Mouse (Mus musculus): ENCODE measurements around the gene Col15a1. TPM values are rescaled to one million over a fixed set of nuclear protein-coding genes. Genes with fewer than 3 reads are reported as not detected.

Gene Col15a1
- polyA plus RNA-seq, 1 experiment = 0.18 TPM

- Histone ChIP-seq H3K79me2 (ENCODE audit: control insufficient read depth, insufficient read depth) (no peaks in the 10 kb centered on the region), H3K4me2 (ENCODE audit: low read depth) (no peak overlapping the region), H3ac (ENCODE audit: control insufficient read depth, insufficient read length) (no peak overlapping the region), H3K27me3 (ENCODE audit: control insufficient read depth, insufficient read depth, insufficient read length) (no peaks in the 10 kb centered on the region), H3K4me3 (no peak overlapping the region), H3K36me3 (ENCODE audit: control insufficient read depth, insufficient read depth) (no peaks in the 10 kb centered on the region)
- TF ChIP-seq POLR2A (IDR thresholded peaks at IDR 0.05; ENCODE audit: insufficient read length, low read depth) = no peak
- no peak for TF ChIP-seq USF1 (IDR thresholded peaks at IDR 0.05; ENCODE audit: low read depth)
- TF ChIP-seq TCF12 (IDR thresholded peaks at IDR 0.05; ENCODE audit: insufficient read depth, poor library complexity, severe bottlenecking) = no peak
- no peak for TF ChIP-seq POLR2AphosphoS2 (IDR thresholded peaks at IDR 0.05; ENCODE audit: insufficient read length, low read depth)
- no peak for TF ChIP-seq MYOD1 (IDR thresholded peaks at IDR 0.05; ENCODE audit: control insufficient read depth in 1 of 3, insufficient read length in 2 of 3, low read depth in 2 of 3)
- no peak for TF ChIP-seq REST (IDR thresholded peaks at IDR 0.05; ENCODE audit: insufficient read depth, insufficient read length)
- no peak for TF ChIP-seq TCF3 (IDR thresholded peaks at IDR 0.05; ENCODE audit: insufficient read length, low read depth)
- TF ChIP-seq SRF (IDR thresholded peaks at IDR 0.05; ENCODE audit: control insufficient read depth, insufficient read length, low read depth) = no peak
- no peak for TF ChIP-seq E2F4 (IDR thresholded peaks at IDR 0.05; ENCODE audit: insufficient read depth)
- no peak for TF ChIP-seq CEBPB (IDR thresholded peaks at IDR 0.05; ENCODE audit: insufficient read depth, poor library complexity, severe bottlenecking)
- TF ChIP-seq MAX (IDR thresholded peaks at IDR 0.05; ENCODE audit: low read depth) = no peak
- no peak for TF ChIP-seq MYOG (IDR thresholded peaks at IDR 0.05; ENCODE audit: control insufficient read depth in 1 of 3, insufficient read depth in 1 of 3, insufficient read length in 2 of 3, low read depth in 2 of 3)
Measured at GRCm38 (mm10) chr4:47302610-47303009, 94.6 kb downstream of the Col15a1 start.

DNA sequence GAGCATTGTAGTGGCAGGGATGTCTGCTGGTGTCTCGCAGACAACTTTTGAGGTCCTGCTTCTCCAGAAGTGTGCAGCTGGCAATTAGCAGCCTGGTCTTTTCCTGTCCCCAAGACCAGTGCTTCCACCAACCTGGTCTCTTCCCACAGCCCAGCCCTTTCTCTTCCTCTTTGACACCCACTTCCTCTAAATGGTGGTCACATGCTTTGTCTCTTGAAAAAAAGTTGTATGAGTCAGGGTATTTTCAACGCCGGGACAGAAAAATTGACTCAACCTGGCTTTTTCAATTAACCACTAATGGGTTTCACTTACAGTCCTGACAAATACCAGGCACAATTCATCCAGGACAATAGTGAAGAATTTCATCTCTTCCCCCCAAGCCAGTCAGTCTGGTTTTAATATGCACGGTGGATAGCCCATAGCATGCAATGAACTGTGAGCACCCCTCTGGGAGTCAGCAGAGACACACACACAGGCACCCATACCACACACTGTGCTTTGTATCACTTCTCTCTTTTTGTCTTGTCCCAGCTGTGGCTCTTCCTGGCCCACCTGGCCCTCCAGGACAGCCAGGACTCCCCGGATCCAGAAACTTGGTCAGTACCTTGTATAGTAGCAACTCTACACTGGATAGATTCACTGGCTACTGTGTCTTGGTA, 95.5 kb downstream of the Col15a1 start:
- no peaks in the 10 kb centered on the region for H3K79me2 ChIP-seq (ENCODE audit: control insufficient read depth, insufficient read depth)
- no peak overlapping the region for H3K4me2 ChIP-seq (ENCODE audit: low read depth)
- TF ChIP-seq POLR2AphosphoS2 (IDR thresholded peaks at IDR 0.05; ENCODE audit: insufficient read length, low read depth) = no peak
- peak; percentile 17 for TF ChIP-seq USF1 (IDR thresholded peaks at IDR 0.05; ENCODE audit: low read depth)
- no peak overlapping the region for H3K4me3 ChIP-seq
- H3K27me3 ChIP-seq (ENCODE audit: control insufficient read depth, insufficient read depth, insufficient read length) = no peaks in the 10 kb centered on the region
- H3K36me3 ChIP-seq (ENCODE audit: control insufficient read depth, insufficient read depth) = no peaks in the 10 kb centered on the region
- no peak overlapping the region for H3ac ChIP-seq (ENCODE audit: control insufficient read depth, insufficient read length)

DNA sequence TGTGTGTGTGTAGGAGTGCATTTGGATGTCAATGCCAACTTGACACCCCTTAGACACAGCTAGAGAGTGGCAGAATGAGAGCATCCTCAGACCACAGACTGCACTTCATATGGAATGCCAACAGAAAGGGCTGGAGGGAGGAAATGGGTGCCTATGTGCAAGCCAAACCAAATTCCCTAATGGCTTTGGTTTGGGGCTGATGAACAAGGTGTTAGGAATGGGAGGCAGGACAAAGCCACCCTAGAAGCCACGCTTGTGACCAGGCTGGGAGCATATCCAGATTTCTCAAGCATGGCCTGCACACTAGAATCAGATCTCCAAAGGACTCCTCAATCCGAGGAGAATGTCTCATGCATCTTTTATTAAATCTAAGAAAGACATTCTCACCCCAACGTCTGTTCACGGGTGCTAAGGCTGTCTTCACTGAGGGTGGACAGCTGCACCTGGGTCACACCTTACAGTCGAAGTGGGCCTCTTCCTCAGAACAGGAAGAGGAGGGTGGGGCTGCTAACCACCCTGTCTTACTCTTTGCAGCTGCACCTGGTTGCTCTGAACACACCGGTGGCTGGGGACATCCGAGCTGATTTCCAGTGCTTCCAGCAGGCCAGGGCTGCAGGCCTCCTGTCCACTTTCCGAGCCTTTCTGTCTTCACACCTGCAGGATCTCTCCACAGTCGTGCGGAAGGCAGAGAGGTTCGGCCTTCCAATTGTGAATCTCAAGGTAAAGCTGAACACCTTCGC, 102.1 kb downstream of the Col15a1 start:
- TF ChIP-seq MAX (IDR thresholded peaks at IDR 0.05; ENCODE audit: low read depth) (no peak), CEBPB (IDR thresholded peaks at IDR 0.05; ENCODE audit: insufficient read depth, poor library complexity, severe bottlenecking) (no peak), MYOG (IDR thresholded peaks at IDR 0.05; ENCODE audit: control insufficient read depth in 1 of 3, insufficient read depth in 1 of 3, insufficient read length in 2 of 3, low read depth in 2 of 3) (no peak), TCF12 (IDR thresholded peaks at IDR 0.05; ENCODE audit: insufficient read depth, poor library complexity, severe bottlenecking) (no peak), SRF (IDR thresholded peaks at IDR 0.05; ENCODE audit: control insufficient read depth, insufficient read length, low read depth) (no peak), POLR2A (IDR thresholded peaks at IDR 0.05; ENCODE audit: insufficient read length, low read depth) (no peak), MYOD1 (IDR thresholded peaks at IDR 0.05; ENCODE audit: control insufficient read depth in 1 of 3, insufficient read length in 2 of 3, low read depth in 2 of 3) (no peak), E2F4 (IDR thresholded peaks at IDR 0.05; ENCODE audit: insufficient read depth) (no peak), USF1 (IDR thresholded peaks at IDR 0.05; ENCODE audit: low read depth) (no peak), TCF3 (IDR thresholded peaks at IDR 0.05; ENCODE audit: insufficient read length, low read depth) (no peak), REST (IDR thresholded peaks at IDR 0.05; ENCODE audit: insufficient read depth, insufficient read length) (no peak), POLR2AphosphoS2 (IDR thresholded peaks at IDR 0.05; ENCODE audit: insufficient read length, low read depth) (no peak)
- Histone ChIP-seq H3K4me2 (ENCODE audit: low read depth) (peak overlapping the region; percentile 48), H3K79me2 (ENCODE audit: control insufficient read depth, insufficient read depth) (no peaks in the 10 kb centered on the region), H3K27me3 (ENCODE audit: control insufficient read depth, insufficient read depth, insufficient read length) (no peaks in the 10 kb centered on the region), H3K4me3 (no peak overlapping the region), H3K36me3 (ENCODE audit: control insufficient read depth, insufficient read depth) (no peaks in the 10 kb centered on the region), H3ac (ENCODE audit: control insufficient read depth, insufficient read length) (no peak overlapping the region)

DNA sequence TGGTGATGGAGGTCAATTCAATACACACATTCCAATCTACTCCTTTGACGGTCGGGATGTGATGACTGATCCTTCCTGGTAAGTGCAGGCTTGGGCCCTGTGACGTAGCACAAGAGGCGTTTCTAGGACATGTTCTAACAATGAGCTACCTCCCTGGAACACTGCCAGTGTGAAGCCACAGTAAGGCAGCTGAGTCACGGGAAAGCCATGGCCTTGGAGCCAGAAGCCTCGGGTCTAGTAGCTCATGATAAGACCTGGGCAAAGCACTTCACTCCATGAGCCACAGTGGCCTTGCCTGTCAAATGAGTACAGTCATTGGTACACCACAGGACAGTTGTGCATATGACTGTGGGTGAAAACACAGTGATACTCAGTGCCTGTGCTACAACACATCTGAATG, 102.9 kb downstream of the Col15a1 start:
- no peak overlapping the region for H3ac ChIP-seq (ENCODE audit: control insufficient read depth, insufficient read length)
- H3K27me3 ChIP-seq (ENCODE audit: control insufficient read depth, insufficient read depth, insufficient read length) = no peaks in the 10 kb centered on the region
- no peaks in the 10 kb centered on the region for H3K36me3 ChIP-seq (ENCODE audit: control insufficient read depth, insufficient read depth)
- no peaks in the 10 kb centered on the region for H3K79me2 ChIP-seq (ENCODE audit: control insufficient read depth, insufficient read depth)
- H3K4me2 ChIP-seq (ENCODE audit: low read depth) = peak overlapping the region; percentile 48
- TF ChIP-seq MYOD1 (IDR thresholded peaks at IDR 0.05; ENCODE audit: control insufficient read depth in 1 of 3, insufficient read length in 2 of 3, low read depth in 2 of 3) = peak in 1 of 3 experiments; percentile 1
- peak in 1 of 3 experiments; percentile 18 for TF ChIP-seq MYOG (IDR thresholded peaks at IDR 0.05; ENCODE audit: control insufficient read depth in 1 of 3, insufficient read depth in 1 of 3, insufficient read length in 2 of 3, low read depth in 2 of 3)
- no peak for TF ChIP-seq MAX (IDR thresholded peaks at IDR 0.05; ENCODE audit: low read depth)
- no peak for TF ChIP-seq TCF12 (IDR thresholded peaks at IDR 0.05; ENCODE audit: insufficient read depth, poor library complexity, severe bottlenecking)
- no peak for TF ChIP-seq POLR2AphosphoS2 (IDR thresholded peaks at IDR 0.05; ENCODE audit: insufficient read length, low read depth)
- H3K4me3 ChIP-seq = no peak overlapping the region

DNA sequence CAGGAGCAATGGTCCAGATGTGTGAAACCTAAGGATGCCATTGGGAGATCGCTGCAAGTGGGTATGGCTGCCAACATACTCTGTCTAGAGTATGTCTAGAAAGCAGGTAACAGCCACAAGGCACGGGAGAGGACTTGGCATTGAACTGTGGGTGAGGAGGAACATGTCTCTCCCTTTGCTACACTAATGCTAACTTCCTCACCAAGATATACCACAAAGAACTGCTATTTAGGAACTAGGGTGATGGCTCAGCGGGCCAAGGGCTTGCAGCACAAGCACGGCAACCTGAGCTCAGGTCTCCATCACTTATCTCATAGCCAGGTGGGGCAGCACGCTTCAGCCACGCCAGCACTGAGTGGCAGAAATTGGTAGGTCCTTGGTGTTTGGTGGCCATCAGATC, 103.5 kb downstream of the Col15a1 start:
- no peak for TF ChIP-seq MAX (IDR thresholded peaks at IDR 0.05; ENCODE audit: low read depth)
- no peak for TF ChIP-seq SRF (IDR thresholded peaks at IDR 0.05; ENCODE audit: control insufficient read depth, insufficient read length, low read depth)
- TF ChIP-seq MYOG (IDR thresholded peaks at IDR 0.05; ENCODE audit: control insufficient read depth in 1 of 3, insufficient read depth in 1 of 3, insufficient read length in 2 of 3, low read depth in 2 of 3) = no peak
- TF ChIP-seq MYOD1 (IDR thresholded peaks at IDR 0.05; ENCODE audit: control insufficient read depth in 1 of 3, insufficient read length in 2 of 3, low read depth in 2 of 3) = no peak
- TF ChIP-seq POLR2A (IDR thresholded peaks at IDR 0.05; ENCODE audit: insufficient read length, low read depth) = no peak
- no peak for TF ChIP-seq POLR2AphosphoS2 (IDR thresholded peaks at IDR 0.05; ENCODE audit: insufficient read length, low read depth)
- no peak for TF ChIP-seq TCF12 (IDR thresholded peaks at IDR 0.05; ENCODE audit: insufficient read depth, poor library complexity, severe bottlenecking)
- no peak overlapping the region for H3ac ChIP-seq (ENCODE audit: control insufficient read depth, insufficient read length)
- no peaks in the 10 kb centered on the region for H3K27me3 ChIP-seq (ENCODE audit: control insufficient read depth, insufficient read depth, insufficient read length)
- H3K4me3 ChIP-seq = no peak overlapping the region
- no peaks in the 10 kb centered on the region for H3K36me3 ChIP-seq (ENCODE audit: control insufficient read depth, insufficient read depth)
- H3K4me2 ChIP-seq (ENCODE audit: low read depth) = no peak overlapping the region
- no peaks in the 10 kb centered on the region for H3K79me2 ChIP-seq (ENCODE audit: control insufficient read depth, insufficient read depth)

All from myocyte (in vitro differentiated cells).